Mouse (Mus musculus): ENCODE data around the gene H2-T22. TPM values are rescaled to one million over a fixed set of nuclear protein-coding genes. Genes with fewer than 3 reads are reported as not detected.
"Not testable (repeated sequence)": the region's sequence is repeated elsewhere in the genome, so short reads cannot be mapped to it uniquely, and the experiment has no call there.

H2-T22 gene
- polyA plus RNA-seq (2015; fragmentation: Nextera tagmentation; extraction: Ambion mirVana) = 6.9 and 7.5 TPM in 2 replicates

- ATAC-seq (ENCODE audit: extremely low read depth, insufficient number of reproducible peaks, low FRiP score, low TSS enrichment) = peak; percentile 86
- H3K9ac ChIP-seq = peak within 1 kb of the TSS; percentile 81
Measured at GRCm38 (mm10) chr17:36042610-36043169, at the start of gene H2-T22, which contains the start of gene Gm6034. H2-T22 (minus strand) TSS chr17:36042747. Gm6034 (plus strand) TSS chr17:36042961.

GRCm38 (mm10) chr17:36091933-36092332, 49.4 kb upstream of the H2-T22 start:
- not testable (repeated sequence) for ATAC-seq (ENCODE audit: extremely low read depth, insufficient number of reproducible peaks, low FRiP score, low TSS enrichment); H3K27ac ChIP-seq (replicated peaks); H3K9ac ChIP-seq; H3K4me1 ChIP-seq; H3K4me3 ChIP-seq; H3K36me3 ChIP-seq; H3K4me2 ChIP-seq; H3K9me3 ChIP-seq
- WGBS = no CpG with 5 or more reads among the region's 2 CpGs
- peaks cover 19% of the 10 kb centered on the region for H3K27me3 ChIP-seq (replicated peaks)

More at GRCm38 (mm10) chr17:36042610-36043169, at the start of gene H2-T22, which contains the start of gene Gm6034:
- not testable (repeated sequence) for H3K4me1 ChIP-seq; H3K27me3 ChIP-seq (replicated peaks); H3K36me3 ChIP-seq; H3K9me3 ChIP-seq
- Histone ChIP-seq H3K4me2 (peak within 1 kb of the TSS; percentile 80), H3K4me3 (peak within 1 kb of the TSS; percentile 57), H3K27ac (replicated peaks) (peak within 1 kb of the TSS; percentile 59; the same call in 1 of the 2 replicates)
- WGBS = 2% methylated on average over 12 of the region's 12 CpGs

- H3K27ac ChIP-seq (replicated peaks); H3K9me3 ChIP-seq; H3K4me3 ChIP-seq; H3K36me3 ChIP-seq; ATAC-seq (ENCODE audit: extremely low read depth, insufficient number of reproducible peaks, low FRiP score, low TSS enrichment); H3K9ac ChIP-seq; H3K4me2 ChIP-seq: not testable (repeated sequence)
- Histone ChIP-seq H3K4me1 (peaks cover 12% of the 10 kb centered on the region), H3K27me3 (replicated peaks) (peaks cover 55% of the 10 kb centered on the region)
- 71% methylated on average over 1 of the region's 1 CpGs for WGBS
Measured at GRCm38 (mm10) chr17:36085976-36086375, 43.4 kb upstream of the H2-T22 start.

- Histone ChIP-seq H3K36me3 (no peaks in the 10 kb centered on the region), H3K9me3 (no peaks in the 10 kb centered on the region), H3K4me1 (peaks cover 12% of the 10 kb centered on the region), H3K4me3 (peak overlapping the region; percentile 59), H3K9ac (peak overlapping the region; percentile 65), H3K27me3 (replicated peaks) (peaks cover 65% of the 10 kb centered on the region), H3K27ac (replicated peaks) (no peak overlapping the region), H3K4me2 (peak overlapping the region; percentile 95)
- under 1% methylated on average over 42 of the region's 42 CpGs for WGBS
- ATAC-seq (ENCODE audit: extremely low read depth, insufficient number of reproducible peaks, low FRiP score, low TSS enrichment) = no peak
Measured at GRCm38 (mm10) chr17:36083870-36084451, 41.4 kb upstream of the H2-T22 start.

GRCm38 (mm10) chr17:36083266-36083869, 40.8 kb upstream of the H2-T22 start:
- H3K36me3 ChIP-seq = no peaks in the 10 kb centered on the region
- H3K4me3 ChIP-seq = peak overlapping the region; percentile 59
- H3K9ac ChIP-seq = peak overlapping the region; percentile 65
- peak overlapping the region; percentile 95 for H3K4me2 ChIP-seq
- H3K27me3 ChIP-seq (replicated peaks) = peaks cover 65% of the 10 kb centered on the region
- ATAC-seq (ENCODE audit: extremely low read depth, insufficient number of reproducible peaks, low FRiP score, low TSS enrichment) = no peak
- H3K27ac ChIP-seq (replicated peaks) = no peak overlapping the region
- under 1% methylated on average over 46 of the region's 46 CpGs for WGBS
- H3K4me1 ChIP-seq = peaks cover 12% of the 10 kb centered on the region
- H3K9me3 ChIP-seq = no peaks in the 10 kb centered on the region

- ATAC-seq (ENCODE audit: extremely low read depth, insufficient number of reproducible peaks, low FRiP score, low TSS enrichment); H3K36me3 ChIP-seq; H3K27ac ChIP-seq (replicated peaks); H3K9me3 ChIP-seq: not testable (repeated sequence)
- WGBS = 24% methylated on average over 6 of the region's 6 CpGs
- Histone ChIP-seq H3K4me1 (peaks cover 12% of the 10 kb centered on the region), H3K27me3 (replicated peaks) (peaks cover 65% of the 10 kb centered on the region), H3K4me3 (peak overlapping the region; percentile 59), H3K9ac (peak overlapping the region; percentile 65; the same call in 1 of the 2 replicates), H3K4me2 (peak overlapping the region; percentile 95)
Measured at GRCm38 (mm10) chr17:36082519-36083232, 40.1 kb upstream of the H2-T22 start.

- not testable (repeated sequence) for ATAC-seq (ENCODE audit: extremely low read depth, insufficient number of reproducible peaks, low FRiP score, low TSS enrichment); H3K27ac ChIP-seq (replicated peaks); H3K9me3 ChIP-seq; H3K4me3 ChIP-seq; H3K4me2 ChIP-seq; H3K36me3 ChIP-seq; H3K9ac ChIP-seq
- peaks cover 12% of the 10 kb centered on the region for H3K4me1 ChIP-seq
- peaks cover 65% of the 10 kb centered on the region for H3K27me3 ChIP-seq (replicated peaks)
Measured at GRCm38 (mm10) chr17:36081901-36082300, 39.4 kb upstream of the H2-T22 start.

- Histone ChIP-seq H3K27me3 (replicated peaks) (peaks cover 6% of the 10 kb centered on the region), H3K9ac (no peak overlapping the region), H3K4me1 (no peaks in the 10 kb centered on the region), H3K4me3 (no peak overlapping the region), H3K27ac (replicated peaks) (no peak overlapping the region), H3K36me3 (no peaks in the 10 kb centered on the region), H3K4me2 (no peak overlapping the region), H3K9me3 (no peaks in the 10 kb centered on the region)
- no peak for ATAC-seq (ENCODE audit: extremely low read depth, insufficient number of reproducible peaks, low FRiP score, low TSS enrichment)
- WGBS = 21% methylated on average over 2 of the region's 2 CpGs
Measured at GRCm38 (mm10) chr17:36060829-36061228, 18.3 kb upstream of the H2-T22 start.

GRCm38 (mm10) chr17:36058362-36058761, 15.8 kb upstream of the H2-T22 start, which contains the start of gene Gm11127:
Gm11127 (minus strand) TSS chr17:36058371.
- 40% methylated on average over 1 of the region's 1 CpGs for WGBS
- H3K27ac ChIP-seq (replicated peaks); H3K4me2 ChIP-seq; H3K4me1 ChIP-seq; H3K4me3 ChIP-seq; H3K27me3 ChIP-seq (replicated peaks); H3K36me3 ChIP-seq; H3K9me3 ChIP-seq; ATAC-seq (ENCODE audit: extremely low read depth, insufficient number of reproducible peaks, low FRiP score, low TSS enrichment); H3K9ac ChIP-seq: not testable (repeated sequence)

- H3K27me3 ChIP-seq (replicated peaks); ATAC-seq (ENCODE audit: extremely low read depth, insufficient number of reproducible peaks, low FRiP score, low TSS enrichment); H3K4me3 ChIP-seq; H3K4me1 ChIP-seq; H3K36me3 ChIP-seq; H3K4me2 ChIP-seq; H3K9me3 ChIP-seq; H3K9ac ChIP-seq; H3K27ac ChIP-seq (replicated peaks): not testable (repeated sequence)
- 82% methylated on average over 24 of the region's 25 CpGs for WGBS
Measured at GRCm38 (mm10) chr17:36057927-36058326, 15.4 kb upstream of the H2-T22 start.

GRCm38 (mm10) chr17:36043286-36043685, 739 bp upstream of the H2-T22 start:
- Histone ChIP-seq H3K4me1 (peaks cover 6% of the 10 kb centered on the region), H3K9me3 (no peaks in the 10 kb centered on the region), H3K27ac (replicated peaks) (no peak overlapping the region), H3K9ac (peak overlapping the region; percentile 81), H3K4me3 (peak overlapping the region; percentile 57), H3K4me2 (peak overlapping the region; percentile 80), H3K27me3 (replicated peaks) (no peaks in the 10 kb centered on the region; the same call in 1 of the 2 replicates), H3K36me3 (no peaks in the 10 kb centered on the region)
- no peak for ATAC-seq (ENCODE audit: extremely low read depth, insufficient number of reproducible peaks, low FRiP score, low TSS enrichment)
- 82% methylated on average over 3 of the region's 3 CpGs for WGBS
